ENCODE assay signal across 10 mouse cellular contexts in genomic region chr11:120850331-120851030, GRCm38 (mm10). TPM values are rescaled to one million over a fixed set of nuclear protein-coding genes. Genes with fewer than 3 reads are reported as not detected.
DNase-seq lines count a peak whose midpoint lies in the region; ATAC-seq lines count a peak whose summit lies in the region.
"Had no signal": no experiment of that assay in that cellular context is flagged by ENCODE, and none has a peak within 500 bp of the region (broad histone marks: within the 10 kb centered on the region; RNA-seq: fewer than 3 reads in every experiment).

No protein-coding gene starts in this region.

- H3K4me3 ChIP-seq in embryonic facial prominence, embryonic 10.5 days, result no peak overlapping the region
- no peak overlapping the region for H3K4me3 ChIP-seq in lung, embryonic 15.5 days

- DNase-seq in spleen, postnatal 36 days (ENCODE audit: low spot score in 2 of 2), result peak; percentile 40 to 48
- no peak for DNase-seq in spleen, postnatal 14 days (ENCODE audit: low spot score in 2 of 2)
- no peak for DNase-seq in embryonic facial prominence, embryonic 10.5 days (ENCODE audit: low spot score)
- DNase-seq in ovary, postnatal 14 days (ENCODE audit: low spot score), result no peak
- no peak for DNase-seq in heart, adult 9 months (ENCODE audit: low spot score in 2 of 2)
- no peak for DNase-seq in left cerebral cortex, adult 8-10 months (ENCODE audit: low spot score in 2 of 2)
- no peak for DNase-seq in embryo, embryonic 9.5 days (ENCODE audit: extremely low spot score)
- DNase-seq: retina, postnatal 1 day had no signal

- H3K36me3 ChIP-seq in embryonic facial prominence, embryonic 10.5 days (replicated peaks), result peaks cover 22% of the 10 kb centered on the region
- no peaks in the 10 kb centered on the region for H3K36me3 ChIP-seq in lung, embryonic 15.5 days

- H3K27ac ChIP-seq in embryonic facial prominence, embryonic 10.5 days (replicated peaks), result peak overlapping the region; percentile 20; the same call in 1 of the 2 replicates
- 0 out of 2 replicates have a peak overlapping the region, but pooled peaks have one; percentile 32 for H3K27ac ChIP-seq in lung, embryonic 15.5 days
- H3K27ac ChIP-seq: hindbrain, postnatal 0 days had no signal

- WGBS in embryonic facial prominence, embryonic 10.5 days, result 56% methylated on average over 2 of the region's 2 CpGs
- WGBS in lung, embryonic 15.5 days, result 36% methylated on average over 2 of the region's 2 CpGs

- H3K27me3 ChIP-seq in embryonic facial prominence, embryonic 10.5 days (replicated peaks; ENCODE audit: low read depth, poor library complexity, severe bottlenecking), result no peaks in the 10 kb centered on the region
- H3K27me3 ChIP-seq in lung, embryonic 15.5 days, result no peaks in the 10 kb centered on the region

- no peak overlapping the region for H3K4me2 ChIP-seq in lung, embryonic 15.5 days

- H3K4me1 ChIP-seq in embryonic facial prominence, embryonic 10.5 days, result peaks cover 22% of the 10 kb centered on the region
- peaks cover 31% of the 10 kb centered on the region for H3K4me1 ChIP-seq in lung, embryonic 15.5 days

- no peak for ATAC-seq in lung, embryonic 15.5 days (ENCODE audit: borderline replicate concordance, extremely low read depth, low FRiP score, low TSS enrichment)
- ATAC-seq: hindbrain, postnatal 0 days had no signal

- H3K9me3 ChIP-seq in embryonic facial prominence, embryonic 10.5 days, result no peaks in the 10 kb centered on the region
- H3K9me3 ChIP-seq in lung, embryonic 15.5 days, result no peaks in the 10 kb centered on the region

- no peak overlapping the region for H3K9ac ChIP-seq in lung, embryonic 15.5 days

RNA-seq across cellular contexts. Expression of gene Fasn, which starts 26.1 kb away (rescaled TPM):
- 121 and 132 TPM in 2 replicates for polyA plus RNA-seq in embryonic facial prominence, embryonic 10.5 days (2016; fragmentation: Nextera tagmentation; extraction: Ambion mirVana)
- polyA plus RNA-seq in lung, embryonic 15.5 days (2015; fragmentation: Nextera tagmentation; extraction: Ambion mirVana), result 49.0 and 53.2 TPM in 2 replicates
- total RNA-seq in left cerebral cortex, adult 8-10 months (2022), result 100 to 1,000 TPM; 176 to 199 (median 193) TPM

RNA-seq across cellular contexts. Expression of gene Dus1l, which starts 54.3 kb away (rescaled TPM):
- polyA plus RNA-seq in embryonic facial prominence, embryonic 10.5 days (2016; fragmentation: Nextera tagmentation; extraction: Ambion mirVana), result 96.6 and 101 TPM in 2 replicates
- 84.3 and 90.4 TPM in 2 replicates for polyA plus RNA-seq in lung, embryonic 15.5 days (2015; fragmentation: Nextera tagmentation; extraction: Ambion mirVana)
- total RNA-seq in left cerebral cortex, adult 8-10 months (2022), result 10 to 100 TPM; 41.4 to 47.9 (median 46.1) TPM

Comparison
In these comparisons a context has a peak if more than half of its experiments do, and no peak if none do; other contexts are left out.
1. DNase-seq: peak in spleen, postnatal 36 days (2 of 2); none in spleen, postnatal 14 days (0 of 2), embryonic facial prominence, embryonic 10.5 days (single experiment), ovary, postnatal 14 days (single experiment), heart, adult 9 months (0 of 2), left cerebral cortex, adult 8-10 months (0 of 2) and embryo, embryonic 9.5 days (single experiment).